Comparison of ENCODE assay signal across 13 mouse cellular contexts in genomic region chr1:162388442-162389165, GRCm38 (mm10).
DNase-seq lines count a peak whose midpoint lies in the region; ATAC-seq and TF ChIP-seq lines count a peak whose summit lies in the region.
"Had no signal": no experiment of that assay in that cellular context is flagged by ENCODE, and none has a peak within 500 bp of the region (broad histone marks: within the 10 kb centered on the region; RNA-seq: fewer than 3 reads in every experiment).

No protein-coding gene starts in this region.

- WGBS in heart, embryonic 16.5 days: 57% methylated on average over 5 of the region's 5 CpGs
- WGBS in lung, embryonic 16.5 days: 57% methylated on average over 5 of the region's 5 CpGs
- 70% methylated on average over 5 of the region's 5 CpGs for WGBS in thymus, adult 2 months

- H3K27ac ChIP-seq in heart, embryonic 16.5 days (ENCODE audit: low read length): no peak overlapping the region
- H3K27ac ChIP-seq in lung, embryonic 16.5 days (ENCODE audit: low read length): no peak overlapping the region
- no peak overlapping the region for H3K27ac ChIP-seq in thymus, adult 2 months (ENCODE audit: control insufficient read depth, insufficient read depth, low read length)
- H3K27ac ChIP-seq: neural tube, embryonic 12.5 days had no signal

- H3K4me1 ChIP-seq in heart, embryonic 16.5 days (ENCODE audit: control insufficient read depth, insufficient read depth, low read length): no peaks in the 10 kb centered on the region
- H3K4me1 ChIP-seq in lung, embryonic 16.5 days (replicated peaks; ENCODE audit: control insufficient read depth, insufficient read depth, low read length): no peaks in the 10 kb centered on the region
- no peaks in the 10 kb centered on the region for H3K4me1 ChIP-seq in thymus, adult 2 months (replicated peaks; ENCODE audit: control insufficient read depth, insufficient read depth, low read length)
- H3K4me1 ChIP-seq: megakaryocyte, embryonic 14.5 days; neural tube, embryonic 12.5 days had no signal

- intact Hi-C loops in heart, postnatal 25 days (cut with DNase I): loop anchor here (5.0 kb wide), 1 partner anchor 89 kb away; the partner anchor contains the start of gene Dnm3
- intact Hi-C loops in left cerebral cortex, postnatal 36 days (cut with DNase I): no loop called here

- no peak overlapping the region for H3K9ac ChIP-seq in heart, embryonic 16.5 days (ENCODE audit: low read length)
- H3K9ac ChIP-seq in lung, embryonic 16.5 days (ENCODE audit: low read length): no peak overlapping the region
- H3K9ac ChIP-seq: neural tube, embryonic 12.5 days had no signal

- no peak for TF ChIP-seq POLR2A in thymus, adult 2 months (IDR thresholded peaks at IDR 0.05; ENCODE audit: control insufficient read depth, extremely low read depth, insufficient read depth, low read length, poor library complexity)

- ATAC-seq in heart, embryonic 16.5 days (replicated peaks; ENCODE audit: extremely low read depth, insufficient read depth, low FRiP score): 0 out of 2 replicates have a peak, but pooled peaks have one; percentile 37
- peak; percentile 86 for ATAC-seq in lung, embryonic 16.5 days (ENCODE audit: low read depth)
- ATAC-seq: inflammation-experienced regulatory T-cells, adult 6 months had no signal

- no peaks in the 10 kb centered on the region for H3K36me3 ChIP-seq in heart, embryonic 16.5 days (ENCODE audit: control insufficient read depth, insufficient read depth)
- H3K36me3 ChIP-seq in lung, embryonic 16.5 days (ENCODE audit: control insufficient read depth, insufficient read depth, low read length): no peaks in the 10 kb centered on the region
- no peaks in the 10 kb centered on the region for H3K36me3 ChIP-seq in thymus, adult 2 months (ENCODE audit: control insufficient read depth, insufficient read depth, low read length)
- H3K36me3 ChIP-seq: neural tube, embryonic 12.5 days had no signal

- H3K9me3 ChIP-seq in heart, embryonic 16.5 days (replicated peaks; ENCODE audit: control insufficient read depth, low read length): no peaks in the 10 kb centered on the region
- no peaks in the 10 kb centered on the region for H3K9me3 ChIP-seq in lung, embryonic 16.5 days (ENCODE audit: control insufficient read depth, low read length)
- H3K9me3 ChIP-seq: megakaryocyte, embryonic 14.5 days; neural tube, embryonic 12.5 days had no signal

- H3K4me2 ChIP-seq in heart, embryonic 16.5 days (ENCODE audit: low read depth, low read length): no peak overlapping the region
- no peak overlapping the region for H3K4me2 ChIP-seq in lung, embryonic 16.5 days (ENCODE audit: low read depth, low read length)
- H3K4me2 ChIP-seq: neural tube, embryonic 12.5 days had no signal

- no peak overlapping the region for H3K4me3 ChIP-seq in heart, embryonic 16.5 days (ENCODE audit: low read length)
- no peak overlapping the region for H3K4me3 ChIP-seq in lung, embryonic 16.5 days (ENCODE audit: low read length)
- no peak overlapping the region for H3K4me3 ChIP-seq in thymus, adult 2 months (ENCODE audit: control insufficient read depth, insufficient read depth, low read length)
- H3K4me3 ChIP-seq: megakaryocyte, embryonic 14.5 days; neural tube, embryonic 12.5 days had no signal

- no peak for TF ChIP-seq CTCF in thymus, adult 2 months (IDR thresholded peaks at IDR 0.05; ENCODE audit: borderline replicate concordance, control insufficient read depth, extremely low read depth, insufficient read depth, low read length, poor library complexity)

- DNase-seq in heart, postnatal 25 days (ENCODE audit: low spot score): no peak
- peak; percentile 15 for DNase-seq in urinary bladder, postnatal 25 days (ENCODE audit: low spot score)
- DNase-seq in urinary bladder, adult 2 months (ENCODE audit: low spot score): no peak
- peak; percentile 24 for DNase-seq in yolk sac, embryonic 10.5 days (ENCODE audit: low spot score)
- no peak for DNase-seq in thymus, adult 2 months
- DNase-seq in left cerebral cortex, postnatal 36 days (ENCODE audit: low spot score in 2 of 2): no peak
- DNase-seq: gastrocnemius, postnatal 36 days; right cerebral cortex, postnatal 4 days had no signal

- no peaks in the 10 kb centered on the region for H3K27me3 ChIP-seq in heart, embryonic 16.5 days (ENCODE audit: control insufficient read depth, insufficient read depth, low read length)
- H3K27me3 ChIP-seq in lung, embryonic 16.5 days (ENCODE audit: control insufficient read depth, insufficient read depth, low read depth, low read length): no peaks in the 10 kb centered on the region
- no peaks in the 10 kb centered on the region for H3K27me3 ChIP-seq in thymus, adult 2 months (ENCODE audit: control insufficient read depth, insufficient read depth, low read length)
- H3K27me3 ChIP-seq: megakaryocyte, embryonic 14.5 days; neural tube, embryonic 12.5 days had no signal

Comparison
In these comparisons a context has a peak if more than half of its experiments do, and no peak if none do; other contexts are left out.
1. DNase-seq: peak in urinary bladder, postnatal 25 days (single experiment) and yolk sac, embryonic 10.5 days (single experiment); none in heart, postnatal 25 days (single experiment), urinary bladder, adult 2 months (single experiment), thymus, adult 2 months (single experiment) and left cerebral cortex, postnatal 36 days (0 of 2).